ENCODE assay signal across 15 mouse cellular contexts in the genomic region with DNA sequence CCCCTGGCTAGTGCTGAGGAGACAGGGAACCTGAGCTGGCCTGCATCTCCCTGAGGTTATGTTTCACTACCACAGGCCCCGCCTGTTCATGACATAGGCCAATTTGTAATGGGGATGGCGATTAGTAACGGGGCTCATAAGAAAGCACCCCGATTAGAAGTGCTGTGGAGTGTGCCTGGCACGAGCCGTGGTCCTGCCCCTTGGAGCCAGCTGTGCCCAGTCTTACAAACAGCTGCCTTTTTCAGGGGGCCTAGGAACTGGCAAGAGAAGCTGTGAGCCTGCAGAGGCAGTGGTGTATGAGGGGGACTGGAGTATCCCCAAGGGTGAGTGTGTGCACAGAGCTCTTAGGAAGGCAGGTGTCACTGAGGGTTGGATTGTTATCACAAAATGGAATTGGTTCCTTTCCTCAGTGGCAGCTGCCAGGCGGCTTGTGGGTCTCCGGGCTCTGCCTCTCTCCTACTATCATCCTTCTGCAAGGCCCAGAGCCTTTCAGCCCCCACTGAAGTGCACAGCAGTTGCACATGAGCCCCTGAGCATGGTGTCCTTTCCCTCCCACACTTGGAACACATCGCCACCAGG. TPM values are rescaled to one million over a fixed set of nuclear protein-coding genes. Genes with fewer than 3 reads are reported as not detected.
DNase-seq lines count a peak whose midpoint lies in the region; ATAC-seq and TF ChIP-seq lines count a peak whose summit lies in the region.
"Had no signal": no experiment of that assay in that cellular context is flagged by ENCODE, and none has a peak within 500 bp of the region (broad histone marks: within the 10 kb centered on the region; RNA-seq: fewer than 3 reads in every experiment).

No protein-coding gene starts in this region.

- no peaks in the 10 kb centered on the region for H3K36me3 ChIP-seq in limb, embryonic 14.5 days (ENCODE audit: control insufficient read depth, insufficient read depth, low read length)

- no peak for TF ChIP-seq POLR2A in limb, embryonic 14.5 days (IDR thresholded peaks at IDR 0.05; ENCODE audit: borderline replicate concordance, extremely low read depth, insufficient read depth, insufficient read length)

- H3K9me3 ChIP-seq in limb, embryonic 14.5 days (ENCODE audit: control insufficient read depth, low read length), result no peaks in the 10 kb centered on the region

- peaks cover 23% of the 10 kb centered on the region for H3K4me1 ChIP-seq in limb, embryonic 14.5 days (ENCODE audit: control insufficient read depth, insufficient read depth, low read length)

- WGBS in limb, embryonic 14.5 days, result 52% methylated on average over 9 of the region's 9 CpGs

- peak; percentile 74 for ATAC-seq in limb, embryonic 14.5 days (ENCODE audit: low FRiP score, low read depth)
- no peak for ATAC-seq in megakaryocyte, adult 5-6 weeks (ENCODE audit: poor library complexity, severe bottlenecking)
- ATAC-seq: forebrain, embryonic 16.5 days; liver, postnatal 0 days; midbrain, embryonic 16.5 days had no signal

- no peak overlapping the region for H3K4me3 ChIP-seq in limb, embryonic 14.5 days (replicated peaks; ENCODE audit: low read length)

- no peak overlapping the region for H3K27ac ChIP-seq in limb, embryonic 14.5 days (replicated peaks; ENCODE audit: low read depth, low read length)

- H3K4me2 ChIP-seq in limb, embryonic 14.5 days (replicated peaks; ENCODE audit: low read depth, low read length, severe bottlenecking), result no peak overlapping the region

- DNase-seq in adrenal gland, adult (ENCODE audit: inconsistent age in 2 of 2, low spot score in 1 of 2), result peak; percentile 4 to 26
- DNase-seq in adrenal gland, adult 8-10 months, result no peak
- DNase-seq in heart, postnatal 4 days, result peak; percentile 4
- DNase-seq in heart, adult 8-10 months (ENCODE audit: low spot score), result no peak
- peak; percentile 3 for DNase-seq in ovary, postnatal 36 days (ENCODE audit: low spot score)
- no peak for DNase-seq in ovary, postnatal 14 days (ENCODE audit: low spot score)
- peak; percentile 47 for DNase-seq in limb, embryonic 14.5 days (ENCODE audit: low spot score)
- DNase-seq: gastrocnemius, postnatal 36 days; kidney, adult 2 months; liver, postnatal 0 days; right cerebral cortex, adult 18-20 months had no signal

- no peak overlapping the region for H3K9ac ChIP-seq in limb, embryonic 14.5 days (ENCODE audit: low read depth, low read length, severe bottlenecking)
- H3K9ac ChIP-seq: liver, postnatal 0 days had no signal

- no peaks in the 10 kb centered on the region for H3K27me3 ChIP-seq in limb, embryonic 14.5 days (ENCODE audit: control insufficient read depth, insufficient read depth, low read length)

RNA-seq across cellular contexts. Expression of gene Sh3bp4, which starts 16.4 kb away (rescaled TPM):
- total RNA-seq in adrenal gland, adult 8-10 months (2022), result 10 to 100 TPM; 19.5 to 29.4 (median 26.4) TPM
- 10 to 100 TPM; 43.5 to 45.3 TPM for total RNA-seq in heart, postnatal 4 days (2021)
- 10 to 100 TPM in 2 of 4 experiments, 1 to 10 TPM in 2; 7.2 to 13.4 (median 9.7) TPM for total RNA-seq in heart, adult 8-10 months (2022)
- 20.8 and 26.5 TPM in 2 replicates for polyA plus RNA-seq in limb, embryonic 14.5 days (2012; rRNA removed)
- polyA plus RNA-seq in limb, embryonic 14.5 days (2014; fragmentation: Nextera tagmentation; extraction: Ambion mirVana), result 20.4 and 21.2 TPM in 2 replicates
- total RNA-seq in megakaryocyte, adult 5-6 weeks (2015), result 1.9 and 3.6 TPM in 2 replicates
- 0.94 and 1.3 TPM in 2 replicates for total RNA-seq in megakaryocyte, adult 5-6 weeks (2017)
- total RNA-seq: neutrophil, adult 5-6 weeks had no signal

Comparison
In these comparisons a context has a peak if more than half of its experiments do, and no peak if none do; other contexts are left out.
1. DNase-seq: peak in adrenal gland, adult (2 of 2), heart, postnatal 4 days (single experiment), ovary, postnatal 36 days (single experiment) and limb, embryonic 14.5 days (single experiment); none in adrenal gland, adult 8-10 months (single experiment), heart, adult 8-10 months (single experiment) and ovary, postnatal 14 days (single experiment).